Mouse (Mus musculus) midbrain, embryonic 15.5 days (tissue): ENCODE measurements at regions not wholly inside any gene's neighbourhood (a gene's known extent, or its start where the extent isn't known, plus 50 kb on each side); places are given as distances from the start of the nearest gene placed in this dataset.
A peak's percentile ranks its signal among the peaks of the same experiment; 100 is the strongest.

Experiments
- ATAC-seq: fragments of 200-750 bp; cut with Nextera tagmentation; replicated peaks from 2 replicates; pipeline ENCODE4 v1.8.0; 2017; ENCODE audit warnings: moderate TSS enrichment
- H3K27ac ChIP-seq: fragments of 300-500 bp; sonication (generic); 2 replicates; pipeline ENCODE4 v1.5.1; 2015; ENCODE audit warnings: mild to moderate bottlenecking, inconsistent platforms
- H3K27me3 ChIP-seq: fragments of 300-500 bp; sonication (generic); replicated peaks from 2 replicates; pipeline ENCODE4 v1.6.1; 2015; ENCODE audit warnings: inconsistent platforms
- H3K36me3 ChIP-seq: fragments of 300-500 bp; sonication (generic); replicated peaks from 2 replicates; pipeline ENCODE4 v1.6.1; 2015; ENCODE audit warnings: inconsistent platforms
- H3K4me1 ChIP-seq: fragments of 300-500 bp; sonication (generic); 2 replicates; pipeline ENCODE4 v1.6.1; 2015; ENCODE audit warnings: inconsistent platforms
- H3K4me2 ChIP-seq: fragments of 300-500 bp; sonication (generic); 2 replicates; pipeline ENCODE4 v1.6.1; 2015; ENCODE audit warnings: inconsistent platforms, mild to moderate bottlenecking, moderate library complexity
- H3K4me3 ChIP-seq: fragments of 300-500 bp; sonication (generic); 2 replicates; pipeline ENCODE4 v1.5.1; 2015; ENCODE audit warnings: mild to moderate bottlenecking, inconsistent platforms
- H3K9ac ChIP-seq: fragments of 300-500 bp; sonication (generic); 2 replicates; pipeline ENCODE4 v1.6.1; 2015; ENCODE audit warnings: mild to moderate bottlenecking, inconsistent platforms
- H3K9me3 ChIP-seq: fragments of 300-500 bp; sonication (generic); 2 replicates; pipeline ENCODE4 v1.6.1; 2016; ENCODE audit warnings: inconsistent platforms
- WGBS: fragments of 180-500 bp; shearing (Covaris S2); methylation state at CpG from one replicate; pipeline ENCODE4 v1.1.7; 2015; ENCODE audit warnings: mixed read lengths; 5-methylcytosine and 5-hydroxymethylcytosine counted together

DNA sequence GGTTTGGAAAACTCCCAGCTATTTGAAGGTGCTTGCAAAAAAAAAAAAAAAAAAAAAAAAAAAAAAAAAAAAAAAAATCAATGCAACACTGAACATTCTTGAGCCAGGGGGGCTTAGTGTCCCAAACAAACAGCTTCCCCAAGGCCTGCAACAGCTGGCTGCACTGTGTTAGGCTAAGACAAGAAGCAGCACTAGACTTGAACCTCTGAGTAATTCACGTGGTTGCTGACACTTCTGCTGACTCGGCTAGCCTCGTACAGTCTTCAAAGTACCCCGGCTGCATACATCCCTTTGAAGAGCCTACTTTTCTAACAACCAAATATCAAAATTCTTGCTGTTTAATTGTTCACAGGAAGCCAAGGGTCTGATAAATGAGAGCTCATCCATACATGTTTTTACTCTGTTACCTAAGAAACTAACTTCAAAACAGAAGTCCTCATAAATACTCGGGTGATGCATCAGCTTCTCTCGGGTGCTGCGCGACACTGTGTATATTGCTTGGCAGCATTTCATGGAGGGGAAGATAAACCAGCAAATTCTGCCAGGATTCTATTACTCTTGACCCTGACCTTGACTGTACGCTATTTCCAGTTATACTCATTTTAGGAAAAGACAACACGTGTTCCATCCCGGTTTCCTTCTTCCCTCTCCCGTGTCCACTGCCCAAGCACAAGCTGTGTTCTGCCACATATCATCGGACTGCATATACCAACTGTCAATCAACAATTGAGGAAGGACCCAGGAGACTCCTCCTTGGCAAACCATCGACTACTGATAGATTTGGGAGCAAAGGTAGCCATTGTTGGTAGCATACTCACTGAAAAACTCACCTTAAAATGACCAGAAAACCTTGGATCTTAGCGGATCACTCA lies 352.8 kb upstream of the Nt5c1b start:
- Histone ChIP-seq H3K4me2 (no peak overlapping the region), H3K9ac (no peak overlapping the region), H3K36me3 (no peaks in the 10 kb centered on the region), H3K4me3 (no peak overlapping the region), H3K9me3 (no peaks in the 10 kb centered on the region), H3K27ac (no peak overlapping the region), H3K4me1 (no peaks in the 10 kb centered on the region), H3K27me3 (no peaks in the 10 kb centered on the region)
- 81% methylated on average over 15 of the region's 15 CpGs for WGBS
- ATAC-seq: no peak

DNA sequence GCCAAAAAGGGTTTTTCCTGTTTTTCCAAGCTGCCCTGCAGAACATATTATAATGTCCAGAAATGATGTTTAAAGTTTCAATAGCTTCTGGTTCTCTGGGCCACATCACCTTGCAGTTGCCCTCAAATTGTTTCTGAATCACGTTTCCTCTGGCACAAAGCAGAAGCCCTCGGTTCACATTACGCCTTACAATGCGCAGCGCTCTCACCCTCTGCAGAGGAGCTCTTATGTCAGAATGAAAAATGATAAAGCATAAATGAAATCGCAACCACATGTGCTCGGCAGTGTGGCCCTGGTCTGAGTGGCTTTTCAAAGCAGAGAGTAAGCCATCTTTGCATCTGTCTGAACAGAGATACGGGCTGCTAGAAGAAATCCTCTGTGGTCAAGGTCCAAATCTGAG lies 334.3 kb upstream of the Nt5c1b start:
- H3K27me3 ChIP-seq: no peaks in the 10 kb centered on the region
- H3K4me2 ChIP-seq: no peak overlapping the region
- no peak overlapping the region for H3K4me3 ChIP-seq
- H3K27ac ChIP-seq: no peak overlapping the region
- H3K9me3 ChIP-seq: no peaks in the 10 kb centered on the region
- H3K4me1 ChIP-seq: no peaks in the 10 kb centered on the region
- ATAC-seq: no peak
- no peak overlapping the region for H3K9ac ChIP-seq
- H3K36me3 ChIP-seq: no peaks in the 10 kb centered on the region
- 85% methylated on average over 8 of the region's 8 CpGs for WGBS

DNA sequence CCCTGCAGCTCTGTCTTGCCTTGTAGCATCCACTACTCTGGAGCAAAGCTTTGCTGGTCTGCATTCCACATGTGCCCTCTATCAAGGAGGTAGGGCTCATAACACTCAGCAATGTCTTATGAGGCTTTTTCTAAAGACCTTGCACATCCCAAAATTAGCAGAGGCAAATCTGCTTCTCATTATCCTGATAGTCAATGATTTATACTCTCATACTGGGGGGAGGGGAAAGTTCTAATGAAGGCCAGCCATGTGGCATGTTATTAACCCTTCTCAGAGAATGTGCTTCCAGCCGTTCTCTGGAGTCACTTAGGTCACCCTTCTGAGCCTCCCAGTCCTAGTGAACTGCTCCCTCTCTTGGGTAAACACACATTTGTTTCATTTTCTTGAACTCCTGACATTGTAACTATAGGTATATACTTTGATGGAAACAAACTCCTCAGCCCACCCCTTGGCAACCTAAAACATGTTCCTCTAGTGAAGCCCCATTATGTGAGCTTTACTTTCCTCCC lies 307.7 kb upstream of the Nt5c1b start:
- WGBS: 60% methylated on average over 1 of the region's 1 CpGs
- Histone ChIP-seq H3K9me3 (no peaks in the 10 kb centered on the region), H3K27me3 (no peaks in the 10 kb centered on the region), H3K27ac (no peak overlapping the region), H3K4me3 (no peak overlapping the region), H3K36me3 (no peaks in the 10 kb centered on the region), H3K9ac (no peak overlapping the region), H3K4me1 (no peaks in the 10 kb centered on the region), H3K4me2 (no peak overlapping the region)
- ATAC-seq: no peak

DNA sequence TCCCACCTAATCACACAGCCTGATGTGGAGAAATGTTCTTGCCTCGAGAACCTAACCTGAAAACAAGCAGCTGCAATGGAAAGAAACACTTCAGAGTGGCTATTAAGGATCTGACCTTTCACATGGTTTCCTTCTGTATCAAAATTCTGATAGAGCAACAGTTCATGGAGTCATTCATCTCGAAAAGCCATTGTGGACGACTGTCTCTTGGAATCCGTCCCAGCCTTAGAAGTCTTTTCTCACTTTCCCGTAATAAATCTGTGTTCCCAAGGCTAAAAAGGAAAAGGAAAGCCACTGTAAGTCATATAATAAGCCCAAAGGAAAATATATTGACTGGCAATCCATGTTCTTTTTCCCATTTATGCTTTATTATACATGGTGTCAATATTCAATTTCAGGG lies 291.4 kb upstream of the Nt5c1b start:
- H3K4me1 ChIP-seq: no peaks in the 10 kb centered on the region
- H3K36me3 ChIP-seq: no peaks in the 10 kb centered on the region
- no peak overlapping the region for H3K9ac ChIP-seq
- H3K4me2 ChIP-seq: no peak overlapping the region
- H3K4me3 ChIP-seq: no peak overlapping the region
- ATAC-seq: no peak
- no peaks in the 10 kb centered on the region for H3K9me3 ChIP-seq
- H3K27ac ChIP-seq: no peak overlapping the region
- WGBS: 73% methylated on average over 5 of the region's 5 CpGs
- no peaks in the 10 kb centered on the region for H3K27me3 ChIP-seq

DNA sequence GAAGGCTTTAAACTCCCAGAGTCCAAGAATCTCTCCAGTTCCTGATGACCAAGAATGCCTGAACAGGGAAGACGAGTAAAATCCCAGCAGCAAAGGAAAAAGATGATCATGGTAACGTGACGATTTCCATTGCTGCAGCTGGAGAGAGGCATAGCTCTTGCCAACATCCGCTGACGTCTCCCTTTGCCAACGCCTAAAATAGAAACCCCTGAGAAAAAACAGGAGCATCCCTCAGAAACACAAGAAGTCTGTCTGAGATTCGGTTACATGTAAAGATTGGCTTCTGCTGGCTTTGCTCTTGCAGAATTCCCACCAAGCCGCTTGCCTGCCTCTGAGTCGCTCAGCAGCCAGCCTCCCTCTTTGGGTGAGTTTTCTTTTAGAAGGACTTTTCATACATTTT lies 290.3 kb upstream of the Nt5c1b start:
- Histone ChIP-seq H3K9ac (no peak overlapping the region), H3K4me2 (no peak overlapping the region), H3K4me1 (no peaks in the 10 kb centered on the region), H3K4me3 (no peak overlapping the region), H3K27me3 (no peaks in the 10 kb centered on the region), H3K36me3 (no peaks in the 10 kb centered on the region), H3K9me3 (no peaks in the 10 kb centered on the region), H3K27ac (no peak overlapping the region)
- no peak for ATAC-seq
- WGBS: 84% methylated on average over 9 of the region's 9 CpGs

DNA sequence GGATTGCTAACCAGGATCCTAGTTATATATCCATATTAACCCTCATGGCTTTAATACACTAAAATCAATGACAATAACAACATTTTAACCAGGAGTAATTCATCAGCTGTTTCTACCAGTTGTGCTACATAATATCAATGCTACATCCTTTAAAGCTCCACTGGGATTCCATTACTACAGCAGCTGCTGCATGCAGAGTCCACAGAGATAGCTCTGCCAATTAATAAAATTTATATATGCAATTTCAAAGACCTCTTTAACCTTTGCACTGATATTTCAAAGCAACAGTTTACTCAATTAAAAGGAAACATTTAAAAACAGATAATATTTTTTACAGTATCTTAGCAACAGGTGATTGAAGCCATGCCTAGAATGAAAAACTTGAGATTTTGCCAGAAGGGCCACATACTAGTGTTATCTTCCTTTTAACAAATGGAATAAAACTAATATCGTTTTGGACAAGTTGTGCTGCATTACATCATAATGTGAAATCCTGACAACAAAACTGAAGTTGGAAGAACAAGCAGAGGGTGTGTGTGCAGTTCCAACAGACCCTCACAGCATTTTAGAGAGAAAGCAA lies 256.8 kb upstream of the Nt5c1b start:
- H3K9ac ChIP-seq: no peak overlapping the region
- H3K4me1 ChIP-seq: no peaks in the 10 kb centered on the region
- no peak overlapping the region for H3K4me3 ChIP-seq
- no peak overlapping the region for H3K27ac ChIP-seq
- no peaks in the 10 kb centered on the region for H3K9me3 ChIP-seq
- H3K4me2 ChIP-seq: no peak overlapping the region
- no peaks in the 10 kb centered on the region for H3K36me3 ChIP-seq
- ATAC-seq: no peak
- 83% methylated on average over 1 of the region's 1 CpGs for WGBS
- no peaks in the 10 kb centered on the region for H3K27me3 ChIP-seq

DNA sequence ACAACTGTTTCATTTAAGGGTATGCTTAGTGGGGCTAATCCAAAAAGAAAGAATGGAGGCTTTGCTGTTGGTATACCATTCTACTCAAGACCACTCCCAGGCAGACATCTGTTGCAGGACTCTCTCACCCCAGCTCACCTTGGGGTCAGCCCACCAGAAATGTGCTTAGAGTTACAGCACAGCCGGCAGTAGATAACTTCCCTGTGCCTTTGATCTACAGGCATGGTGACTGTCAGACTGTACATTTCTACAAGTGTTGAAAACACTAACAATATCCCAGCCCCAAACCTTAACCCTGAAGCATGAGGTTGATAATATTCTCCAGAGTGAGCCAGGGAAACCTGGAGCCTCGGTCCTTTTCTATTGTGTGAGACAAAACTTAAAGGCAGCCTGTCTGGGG lies 247.7 kb upstream of the Nt5c1b start:
- H3K9ac ChIP-seq: no peak overlapping the region
- H3K4me2 ChIP-seq: no peak overlapping the region
- H3K27ac ChIP-seq: no peak overlapping the region
- ATAC-seq: no peak
- H3K9me3 ChIP-seq: no peaks in the 10 kb centered on the region
- H3K27me3 ChIP-seq: no peaks in the 10 kb centered on the region
- H3K4me1 ChIP-seq: no peaks in the 10 kb centered on the region
- no peak overlapping the region for H3K4me3 ChIP-seq
- H3K36me3 ChIP-seq: no peaks in the 10 kb centered on the region
- 79% methylated on average over 2 of the region's 2 CpGs for WGBS

DNA sequence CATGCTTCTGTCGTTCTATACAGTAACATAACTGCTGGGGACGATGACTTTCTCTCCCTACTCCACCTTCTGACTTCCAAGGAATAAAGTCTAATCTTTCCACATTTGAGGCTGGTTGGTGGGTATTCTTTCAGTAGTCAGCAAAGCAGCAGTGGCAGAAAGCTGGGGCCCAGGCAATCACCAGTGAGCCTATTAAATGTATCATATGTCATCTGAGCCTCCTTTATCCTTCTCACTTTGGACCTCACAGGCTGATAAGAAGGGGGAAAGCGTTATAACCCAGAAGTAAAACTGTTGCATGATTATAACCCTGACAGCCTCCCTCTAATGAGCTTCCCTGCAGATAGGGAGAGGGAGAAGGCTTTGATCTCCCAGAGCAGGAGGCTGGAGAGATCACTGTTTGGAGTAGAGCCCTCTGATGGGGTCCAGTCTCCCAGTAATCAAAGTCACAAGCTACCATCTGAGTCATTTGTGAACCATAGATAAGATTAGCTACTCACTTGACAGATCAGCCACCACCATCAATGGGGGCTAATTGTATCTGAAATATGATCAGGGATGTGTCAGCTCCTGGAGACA lies 241.7 kb upstream of the Nt5c1b start:
- 56% methylated on average over 3 of the region's 3 CpGs for WGBS
- no peaks in the 10 kb centered on the region for H3K36me3 ChIP-seq

DNA sequence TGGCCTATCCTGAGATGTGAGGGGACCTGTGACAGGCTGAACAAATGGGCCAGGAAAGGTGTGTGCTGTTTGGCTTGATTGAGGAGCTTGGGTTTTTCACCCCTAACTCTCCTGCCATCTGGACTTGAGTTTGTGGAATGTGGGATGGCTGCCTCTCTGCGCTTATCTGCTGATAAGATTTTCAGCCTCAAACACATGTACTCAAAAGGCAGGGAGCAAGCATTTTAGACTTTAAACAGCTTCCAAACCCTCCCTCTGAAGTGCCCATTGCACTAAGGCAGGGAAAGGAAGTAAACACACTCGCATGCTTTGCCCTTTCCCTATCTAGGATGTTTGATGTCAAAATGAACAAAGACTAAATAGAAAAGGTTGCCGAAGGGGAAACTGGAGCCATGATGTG lies 235.6 kb upstream of the Nt5c1b start:
- no peak overlapping the region for H3K4me2 ChIP-seq
- no peaks in the 10 kb centered on the region for H3K36me3 ChIP-seq
- H3K4me3 ChIP-seq: no peak overlapping the region
- no peaks in the 10 kb centered on the region for H3K4me1 ChIP-seq
- no peak overlapping the region for H3K9ac ChIP-seq
- no peak for ATAC-seq
- H3K27me3 ChIP-seq: no peaks in the 10 kb centered on the region
- no peaks in the 10 kb centered on the region for H3K9me3 ChIP-seq
- WGBS: 66% methylated on average over 3 of the region's 3 CpGs
- H3K27ac ChIP-seq: no peak overlapping the region

More for the DNA sequence above, 241.7 kb upstream of the Nt5c1b start:
- H3K27ac ChIP-seq: no peak overlapping the region
- H3K9me3 ChIP-seq: no peaks in the 10 kb centered on the region
- ATAC-seq: peak; percentile 87
- H3K9ac ChIP-seq: no peak overlapping the region
- no peak overlapping the region for H3K4me3 ChIP-seq
- H3K4me1 ChIP-seq: no peaks in the 10 kb centered on the region
- no peaks in the 10 kb centered on the region for H3K27me3 ChIP-seq
- H3K4me2 ChIP-seq: no peak overlapping the region

DNA sequence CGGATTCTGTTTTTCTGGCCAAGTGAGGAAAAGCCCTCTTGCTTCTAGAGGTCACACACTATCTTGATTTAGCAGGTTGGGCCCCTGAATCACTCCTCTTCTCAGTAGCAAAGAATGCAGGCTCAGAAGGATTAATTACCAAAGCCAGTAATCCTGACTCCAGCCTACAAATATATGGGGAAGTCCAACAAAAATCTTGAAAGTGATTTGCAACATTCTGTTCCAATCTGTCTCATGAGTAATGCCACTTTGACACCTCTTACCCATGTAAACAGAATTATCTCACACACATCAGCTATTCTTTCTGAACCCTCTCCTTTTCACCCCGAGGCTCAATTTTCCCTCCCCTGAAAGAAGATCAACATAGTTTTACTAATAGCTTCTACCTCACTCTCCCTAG lies 233.9 kb upstream of the Nt5c1b start:
- Histone ChIP-seq H3K9me3 (no peaks in the 10 kb centered on the region), H3K27me3 (no peaks in the 10 kb centered on the region), H3K4me2 (no peak overlapping the region), H3K36me3 (no peaks in the 10 kb centered on the region), H3K27ac (no peak overlapping the region), H3K4me3 (no peak overlapping the region), H3K9ac (no peak overlapping the region), H3K4me1 (no peaks in the 10 kb centered on the region)
- ATAC-seq: no peak
- WGBS: 42% methylated on average over 2 of the region's 2 CpGs

DNA sequence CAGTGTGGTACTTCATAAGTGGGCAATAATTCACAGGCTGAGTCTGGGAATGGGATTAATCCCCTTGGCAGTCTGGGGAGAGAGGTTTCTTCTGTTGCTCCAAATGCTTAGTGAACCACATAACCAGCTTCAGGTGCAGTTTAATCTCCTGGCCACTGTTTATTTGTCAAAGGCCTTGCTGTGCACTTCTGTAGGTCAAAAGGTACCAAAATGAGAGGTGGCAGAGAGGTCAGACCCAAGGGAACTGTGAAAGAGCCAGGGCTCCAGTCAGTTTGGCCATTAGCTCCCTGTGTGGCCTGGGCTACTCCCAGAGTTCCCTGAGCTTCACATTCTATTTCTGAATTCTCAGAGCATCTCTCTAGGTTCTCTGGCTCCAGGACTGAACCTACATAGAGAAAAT lies 229.6 kb upstream of the Nt5c1b start:
- no peaks in the 10 kb centered on the region for H3K4me1 ChIP-seq
- no peaks in the 10 kb centered on the region for H3K36me3 ChIP-seq
- no peaks in the 10 kb centered on the region for H3K27me3 ChIP-seq
- no peak overlapping the region for H3K4me3 ChIP-seq
- H3K9me3 ChIP-seq: no peaks in the 10 kb centered on the region
- no peak overlapping the region for H3K27ac ChIP-seq
- no peak overlapping the region for H3K9ac ChIP-seq
- H3K4me2 ChIP-seq: no peak overlapping the region
- ATAC-seq: no peak

DNA sequence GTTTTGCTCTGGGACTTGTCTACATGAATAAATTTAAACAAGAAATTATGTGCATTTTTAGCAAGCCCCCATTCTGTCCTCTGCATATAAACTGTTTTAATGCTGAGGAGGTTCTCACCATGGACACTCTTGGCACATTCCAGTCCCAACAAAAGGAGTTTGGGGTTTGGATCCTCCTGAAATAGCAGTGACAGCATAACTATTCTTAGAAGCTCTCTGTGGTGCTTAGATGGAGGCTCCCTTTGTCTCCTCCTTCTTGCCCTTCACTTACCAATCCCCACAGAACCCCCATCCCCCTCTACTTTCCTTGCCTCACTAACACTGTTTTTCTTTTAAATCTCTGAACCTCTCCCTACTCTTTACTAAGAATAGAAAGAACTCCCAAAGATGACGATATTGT lies 208.9 kb upstream of the Nt5c1b start:
- no peak overlapping the region for H3K9ac ChIP-seq
- H3K9me3 ChIP-seq: no peaks in the 10 kb centered on the region
- no peaks in the 10 kb centered on the region for H3K4me1 ChIP-seq
- H3K27ac ChIP-seq: no peak overlapping the region
- 66% methylated on average over 1 of the region's 1 CpGs for WGBS
- no peak overlapping the region for H3K4me3 ChIP-seq
- no peak overlapping the region for H3K4me2 ChIP-seq
- H3K27me3 ChIP-seq: no peaks in the 10 kb centered on the region
- H3K36me3 ChIP-seq: no peaks in the 10 kb centered on the region
- no peak for ATAC-seq

DNA sequence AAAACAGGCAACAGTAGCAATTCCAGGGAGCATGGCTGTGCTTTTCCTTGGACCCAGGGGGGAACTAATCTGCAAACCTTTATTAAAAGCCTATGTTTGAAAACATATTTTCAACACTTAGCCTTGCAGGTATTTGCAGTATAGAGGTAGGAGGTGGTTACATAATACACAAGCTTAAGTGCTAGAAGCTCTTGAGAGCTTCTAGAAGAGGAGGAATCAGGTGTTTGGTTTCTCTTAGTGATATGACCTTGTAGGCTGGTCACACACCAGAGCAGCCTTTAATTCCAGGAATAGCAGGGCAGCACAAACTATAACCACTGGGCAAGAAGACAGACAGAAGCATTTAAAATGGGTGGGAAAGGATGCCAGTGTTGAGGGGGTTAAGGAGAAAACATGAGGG lies 201.7 kb upstream of the Nt5c1b start:
- no peaks in the 10 kb centered on the region for H3K27me3 ChIP-seq
- no peak overlapping the region for H3K27ac ChIP-seq
- no peak for ATAC-seq

More for the DNA sequence above, 201.7 kb upstream of the Nt5c1b start:
- Histone ChIP-seq H3K9ac (no peak overlapping the region), H3K4me3 (no peak overlapping the region), H3K9me3 (no peaks in the 10 kb centered on the region), H3K4me1 (no peaks in the 10 kb centered on the region), H3K4me2 (no peak overlapping the region), H3K36me3 (no peaks in the 10 kb centered on the region)
